Mouse (Mus musculus): Measurements from ENCODE around the gene Insig1. TPM values are rescaled to one million over a fixed set of nuclear protein-coding genes. Genes with fewer than 3 reads are reported as not detected.

Insig1 gene
- polyA plus RNA-seq, 1 experiment, result 1.8 TPM

DNA sequence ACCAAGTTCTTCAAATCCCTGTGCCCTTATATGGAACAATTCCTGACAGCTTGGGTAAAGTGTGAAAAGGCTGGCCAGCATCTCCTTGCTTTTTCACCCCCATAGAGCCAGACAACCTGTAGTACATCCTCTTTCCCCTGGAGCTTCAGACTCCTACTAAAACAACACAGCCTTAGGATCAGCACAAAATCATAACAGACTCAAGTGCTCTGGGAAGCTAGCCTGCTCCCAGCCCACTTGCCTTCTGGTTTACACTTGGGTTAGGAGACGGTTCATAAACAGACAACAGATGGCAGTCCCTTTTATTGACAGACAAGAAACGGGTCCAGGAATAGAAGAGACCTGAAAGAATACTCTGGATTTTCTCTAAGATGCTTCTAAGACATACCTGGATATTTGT lies 8.3 kb downstream of the Insig1 start:
- TF ChIP-seq TAL1 (IDR thresholded peaks at IDR 0.05; ENCODE audit: low read length) (no peak), GATA1 (IDR thresholded peaks at IDR 0.05; ENCODE audit: low read length) (no peak)
- H3K9me3 ChIP-seq (ENCODE audit: control insufficient read depth, low read length), result no peaks in the 10 kb centered on the region
- H3K4me3 ChIP-seq (replicated peaks), result no peak overlapping the region
- H3K36me3 ChIP-seq (ENCODE audit: control insufficient read depth), result peaks cover 43% of the 10 kb centered on the region
- no peaks in the 10 kb centered on the region for H3K27me3 ChIP-seq (ENCODE audit: control insufficient read depth)
- no peaks in the 10 kb centered on the region for H3K4me1 ChIP-seq (ENCODE audit: control insufficient read depth)

DNA sequence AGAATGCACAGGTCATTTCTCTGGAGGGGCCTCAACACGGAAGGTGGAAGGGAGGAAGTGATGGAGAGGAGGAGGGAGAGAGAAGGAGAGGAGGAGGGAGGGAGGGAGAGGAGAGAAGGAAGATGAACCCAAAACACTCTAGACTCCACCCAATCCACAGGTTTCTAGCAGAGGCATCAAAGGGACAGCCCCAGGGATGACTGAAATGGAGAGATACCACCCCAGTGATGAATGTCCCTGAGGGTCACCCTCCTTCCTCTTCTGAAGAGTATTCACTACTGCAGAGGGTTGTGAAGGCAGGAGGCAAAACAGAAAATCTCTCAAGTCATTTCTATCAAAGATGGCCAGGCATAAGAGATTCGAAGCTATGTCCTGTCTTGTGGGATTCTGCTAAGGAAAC lies 10.0 kb downstream of the Insig1 start:
- TF ChIP-seq GATA1 (IDR thresholded peaks at IDR 0.05; ENCODE audit: low read length), result no peak
- no peak for TF ChIP-seq TAL1 (IDR thresholded peaks at IDR 0.05; ENCODE audit: low read length)
- H3K27me3 ChIP-seq (ENCODE audit: control insufficient read depth), result no peaks in the 10 kb centered on the region; the same call in none of the 2 replicates
- H3K36me3 ChIP-seq (ENCODE audit: control insufficient read depth), result peaks cover 26% of the 10 kb centered on the region
- H3K4me1 ChIP-seq (ENCODE audit: control insufficient read depth), result no peaks in the 10 kb centered on the region
- no peaks in the 10 kb centered on the region for H3K9me3 ChIP-seq (ENCODE audit: control insufficient read depth, low read length)
- no peak overlapping the region for H3K4me3 ChIP-seq (replicated peaks)

DNA sequence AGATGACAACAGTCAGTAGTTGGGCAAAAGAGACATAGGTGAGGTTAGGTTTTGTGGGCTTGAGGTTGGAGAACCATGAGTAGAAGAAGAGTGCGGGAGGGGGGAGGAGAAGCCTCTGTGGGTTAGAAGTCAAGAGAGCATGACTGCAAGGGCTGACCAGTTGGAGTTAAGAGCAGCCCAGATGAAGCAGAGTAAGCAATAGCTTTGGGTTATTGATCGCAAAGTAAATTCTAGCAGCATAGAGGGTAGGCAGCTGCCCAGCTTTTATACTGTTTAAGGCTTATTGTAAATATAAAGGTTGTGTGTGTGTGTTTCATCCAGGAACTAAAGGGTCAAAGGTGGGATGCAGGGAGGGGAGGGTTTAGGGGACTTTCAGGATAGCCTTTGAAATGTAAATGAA lies 10.7 kb downstream of the Insig1 start:
- TF ChIP-seq GATA1 (IDR thresholded peaks at IDR 0.05; ENCODE audit: low read length) (no peak), TAL1 (IDR thresholded peaks at IDR 0.05; ENCODE audit: low read length) (no peak)

DNA sequence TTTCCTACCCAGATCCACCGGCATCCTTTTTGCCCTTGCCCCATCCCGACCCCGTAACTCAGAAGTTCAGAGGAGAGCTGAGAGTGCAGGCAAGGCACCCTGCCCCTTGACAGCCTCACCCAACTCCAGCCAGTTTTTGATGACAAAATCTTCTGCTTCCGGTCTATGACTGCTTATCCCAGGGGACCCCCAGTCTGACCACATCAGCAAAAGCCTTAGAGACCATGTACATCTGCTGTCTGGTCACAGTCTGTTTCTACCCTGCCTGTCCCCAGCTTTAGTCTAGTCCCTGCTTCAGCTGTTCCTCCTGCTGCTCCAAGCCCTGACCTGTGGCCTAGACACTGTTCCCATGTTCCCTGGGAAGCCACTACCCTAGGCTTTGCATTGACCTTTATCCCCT lies 11.1 kb downstream of the Insig1 start:
- Histone ChIP-seq H3K4me1 (ENCODE audit: control insufficient read depth) (no peaks in the 10 kb centered on the region), H3K27me3 (ENCODE audit: control insufficient read depth) (peaks cover 5% of the 10 kb centered on the region), H3K9me3 (ENCODE audit: control insufficient read depth, low read length) (no peaks in the 10 kb centered on the region), H3K36me3 (ENCODE audit: control insufficient read depth) (peaks cover 15% of the 10 kb centered on the region), H3K4me3 (replicated peaks) (no peak overlapping the region)
- no peak for TF ChIP-seq GATA1 (IDR thresholded peaks at IDR 0.05; ENCODE audit: low read length)
- no peak for TF ChIP-seq TAL1 (IDR thresholded peaks at IDR 0.05; ENCODE audit: low read length)

More for the DNA sequence above, 10.7 kb downstream of the Insig1 start:
- Histone ChIP-seq H3K27me3 (ENCODE audit: control insufficient read depth) (peaks cover 5% of the 10 kb centered on the region), H3K4me1 (ENCODE audit: control insufficient read depth) (no peaks in the 10 kb centered on the region), H3K9me3 (ENCODE audit: control insufficient read depth, low read length) (no peaks in the 10 kb centered on the region), H3K4me3 (replicated peaks) (no peak overlapping the region), H3K36me3 (ENCODE audit: control insufficient read depth) (peaks cover 19% of the 10 kb centered on the region)

DNA sequence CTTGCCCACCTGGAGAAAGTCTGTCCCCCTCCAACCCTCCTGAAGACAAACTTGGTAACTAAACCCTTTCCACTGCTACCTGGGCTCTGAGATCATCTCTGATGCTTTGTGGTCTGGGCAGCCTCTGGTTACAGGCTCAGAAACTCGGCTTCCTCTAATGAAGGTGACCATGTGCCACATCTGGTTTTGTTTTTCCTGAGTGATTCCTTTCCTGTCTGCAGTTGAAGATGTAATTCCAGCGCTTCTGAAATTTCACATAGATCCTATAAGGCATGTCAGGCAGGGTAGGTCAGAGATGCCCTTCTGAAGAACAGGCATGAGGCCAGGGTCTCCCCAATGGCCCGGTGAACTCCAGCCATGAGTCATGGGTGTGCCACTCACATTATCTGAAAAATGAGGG lies 11.6 kb downstream of the Insig1 start:
- Histone ChIP-seq H3K36me3 (ENCODE audit: control insufficient read depth) (peaks cover 12% of the 10 kb centered on the region), H3K4me1 (ENCODE audit: control insufficient read depth) (no peaks in the 10 kb centered on the region), H3K4me3 (replicated peaks) (no peak overlapping the region), H3K27me3 (ENCODE audit: control insufficient read depth) (peaks cover 5% of the 10 kb centered on the region), H3K9me3 (ENCODE audit: control insufficient read depth, low read length) (no peaks in the 10 kb centered on the region)
- TF ChIP-seq GATA1 (IDR thresholded peaks at IDR 0.05; ENCODE audit: low read length), result no peak

DNA sequence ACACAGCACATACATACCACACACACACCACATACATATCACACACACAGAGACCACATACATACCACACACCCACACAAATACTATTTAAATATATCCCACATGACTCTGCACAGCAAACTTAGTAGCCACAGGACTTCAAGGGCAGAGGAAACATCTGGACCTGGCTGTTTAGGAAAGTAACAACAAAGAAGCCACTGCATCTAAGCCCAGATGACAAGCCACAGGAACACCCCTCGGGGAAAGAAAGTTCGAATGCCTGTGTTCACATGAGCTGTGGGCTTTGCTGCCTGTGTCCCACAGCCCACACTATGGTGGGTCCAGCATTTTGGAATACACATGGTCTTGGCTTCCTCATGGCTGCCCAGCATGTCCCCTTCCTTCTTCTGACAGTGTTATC lies 13.6 kb downstream of the Insig1 start:
- H3K36me3 ChIP-seq (ENCODE audit: control insufficient read depth), result no peaks in the 10 kb centered on the region
- no peaks in the 10 kb centered on the region for H3K4me1 ChIP-seq (ENCODE audit: control insufficient read depth)
- H3K4me3 ChIP-seq (replicated peaks), result no peak overlapping the region
- TF ChIP-seq TAL1 (IDR thresholded peaks at IDR 0.05; ENCODE audit: low read length), result no peak
- H3K27me3 ChIP-seq (ENCODE audit: control insufficient read depth), result peaks cover 5% of the 10 kb centered on the region
- H3K9me3 ChIP-seq (ENCODE audit: control insufficient read depth, low read length), result no peaks in the 10 kb centered on the region

DNA sequence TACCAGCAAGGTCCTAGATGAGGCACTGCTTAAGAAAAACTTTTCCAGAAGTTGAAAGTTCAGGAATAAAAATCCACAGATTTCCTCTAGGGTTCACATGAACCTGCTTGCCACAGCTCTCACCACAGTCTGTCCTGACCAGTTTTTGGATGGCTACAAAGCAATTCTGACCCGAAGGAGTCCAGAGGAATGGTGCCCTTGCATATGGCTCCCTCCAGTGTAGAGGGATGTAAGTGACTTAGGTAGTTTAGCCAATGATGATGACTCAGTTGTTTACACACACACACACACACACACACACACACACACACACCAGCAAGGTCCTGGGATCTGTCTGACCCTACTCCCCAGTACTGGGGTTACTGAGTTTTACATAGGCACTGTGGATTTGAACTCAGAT lies 19.4 kb downstream of the Insig1 start:
- H3K27me3 ChIP-seq (ENCODE audit: control insufficient read depth), result peaks cover 5% of the 10 kb centered on the region
- no peaks in the 10 kb centered on the region for H3K4me1 ChIP-seq (ENCODE audit: control insufficient read depth)
- H3K9me3 ChIP-seq (ENCODE audit: control insufficient read depth, low read length), result no peaks in the 10 kb centered on the region
- no peaks in the 10 kb centered on the region for H3K36me3 ChIP-seq (ENCODE audit: control insufficient read depth)
- no peak for TF ChIP-seq TAL1 (IDR thresholded peaks at IDR 0.05; ENCODE audit: low read length)
- no peak for TF ChIP-seq GATA1 (IDR thresholded peaks at IDR 0.05; ENCODE audit: low read length)
- H3K4me3 ChIP-seq (replicated peaks), result no peak overlapping the region

DNA sequence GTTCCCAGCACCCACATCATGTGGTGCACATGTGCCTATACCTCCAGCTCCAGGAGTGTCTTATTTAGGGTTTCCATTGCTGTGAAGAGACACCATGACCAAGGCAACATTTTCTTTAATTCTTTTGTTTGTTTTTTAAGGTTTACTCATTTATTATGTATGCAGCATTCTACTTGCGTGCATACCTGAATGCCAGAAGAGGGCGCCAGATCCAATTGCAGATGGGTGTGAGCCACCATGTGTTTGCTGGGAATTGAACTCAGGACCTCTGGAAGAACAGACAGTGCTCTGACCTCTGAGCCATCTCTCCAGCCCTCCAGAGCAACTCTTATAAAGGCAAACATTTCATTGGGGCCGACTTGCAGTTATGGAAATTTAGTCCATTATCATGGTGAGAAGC lies 21.2 kb downstream of the Insig1 start:
- Histone ChIP-seq H3K9me3 (ENCODE audit: control insufficient read depth, low read length) (no peaks in the 10 kb centered on the region), H3K27me3 (ENCODE audit: control insufficient read depth) (peaks cover 3% of the 10 kb centered on the region; the same call in 1 of the 2 replicates), H3K4me1 (ENCODE audit: control insufficient read depth) (no peaks in the 10 kb centered on the region), H3K36me3 (ENCODE audit: control insufficient read depth) (no peaks in the 10 kb centered on the region), H3K4me3 (replicated peaks) (no peak overlapping the region)
- no peak for TF ChIP-seq GATA1 (IDR thresholded peaks at IDR 0.05; ENCODE audit: low read length)
- TF ChIP-seq TAL1 (IDR thresholded peaks at IDR 0.05; ENCODE audit: low read length), result no peak

DNA sequence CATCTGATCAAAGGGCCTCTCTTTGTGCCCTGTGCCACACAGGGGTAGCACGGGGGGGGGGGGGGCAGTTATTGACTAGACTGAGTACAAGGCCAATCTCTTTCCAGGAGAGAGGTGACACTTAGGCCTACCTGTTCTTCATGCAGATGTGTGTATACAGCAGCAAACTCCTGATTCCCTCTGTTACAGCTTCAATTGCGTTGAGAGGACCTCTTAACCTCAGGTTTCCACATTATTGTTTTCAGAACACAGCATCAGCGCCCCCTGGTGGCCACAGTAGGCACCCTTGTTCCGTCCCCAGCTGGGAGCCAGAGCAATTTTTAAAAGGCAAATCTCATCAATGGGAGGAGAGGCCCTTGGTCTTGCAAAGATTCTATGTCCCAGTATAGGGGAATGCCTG lies 22.7 kb downstream of the Insig1 start:
- no peaks in the 10 kb centered on the region for H3K9me3 ChIP-seq (ENCODE audit: control insufficient read depth, low read length)
- H3K27me3 ChIP-seq (ENCODE audit: control insufficient read depth), result peaks cover 3% of the 10 kb centered on the region; the same call in 1 of the 2 replicates
- H3K36me3 ChIP-seq (ENCODE audit: control insufficient read depth), result no peaks in the 10 kb centered on the region
- H3K4me3 ChIP-seq (replicated peaks), result no peak overlapping the region
- no peaks in the 10 kb centered on the region for H3K4me1 ChIP-seq (ENCODE audit: control insufficient read depth)
- TF ChIP-seq TAL1 (IDR thresholded peaks at IDR 0.05; ENCODE audit: low read length) (no peak), GATA1 (IDR thresholded peaks at IDR 0.05; ENCODE audit: low read length) (no peak)

DNA sequence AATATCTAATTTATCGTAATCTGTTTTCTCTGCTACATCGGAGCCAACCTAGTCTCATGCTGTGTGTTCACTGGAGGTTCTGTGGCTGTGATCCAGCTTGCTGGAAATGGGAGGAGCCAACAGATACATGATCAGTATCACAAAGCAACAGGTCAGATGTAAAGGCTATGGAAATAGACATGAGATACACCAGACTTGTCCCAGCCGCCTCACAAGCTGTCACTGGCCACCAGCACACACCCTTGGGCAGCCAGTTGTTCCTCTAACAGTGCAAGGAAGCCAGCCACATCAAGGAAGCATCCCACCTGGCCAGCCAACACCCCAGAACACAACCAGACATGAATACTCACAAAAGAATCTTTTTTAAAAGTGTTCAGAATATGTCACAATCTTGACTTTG lies 23.2 kb downstream of the Insig1 start:
- Histone ChIP-seq H3K27me3 (ENCODE audit: control insufficient read depth) (peaks cover 3% of the 10 kb centered on the region; the same call in 1 of the 2 replicates), H3K4me3 (replicated peaks) (no peak overlapping the region)

More for the DNA sequence above, 23.2 kb downstream of the Insig1 start:
- Histone ChIP-seq H3K9me3 (ENCODE audit: control insufficient read depth, low read length) (no peaks in the 10 kb centered on the region), H3K36me3 (ENCODE audit: control insufficient read depth) (no peaks in the 10 kb centered on the region), H3K4me1 (ENCODE audit: control insufficient read depth) (no peaks in the 10 kb centered on the region)
- TF ChIP-seq TAL1 (IDR thresholded peaks at IDR 0.05; ENCODE audit: low read length) (no peak), GATA1 (IDR thresholded peaks at IDR 0.05; ENCODE audit: low read length) (no peak)
